ENCODE assay signal across 23 mouse cellular contexts in the genomic region with DNA sequence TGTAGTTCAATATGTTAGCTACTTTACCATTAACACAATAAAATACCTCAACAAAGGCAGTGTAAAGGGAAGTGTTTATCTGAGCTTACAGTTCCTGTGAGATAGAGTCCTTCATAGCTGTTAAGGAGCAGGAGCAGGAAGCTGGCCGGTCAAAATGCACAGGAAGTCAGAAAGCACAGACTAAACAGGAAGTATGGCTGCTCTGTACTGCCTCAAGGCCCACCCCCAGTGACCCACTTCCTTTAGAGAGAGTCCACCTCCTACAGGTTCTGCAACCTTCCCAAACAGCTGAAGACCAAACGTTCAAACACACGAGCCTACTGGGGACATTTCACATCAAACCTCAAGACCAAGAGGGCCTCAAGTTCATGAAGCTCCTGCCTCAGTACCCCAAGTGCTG. TPM values are rescaled to one million over a fixed set of nuclear protein-coding genes. Genes with fewer than 3 reads are reported as not detected.
DNase-seq lines count a peak whose midpoint lies in the region; ATAC-seq lines count a peak whose summit lies in the region.
"Had no signal": no experiment of that assay in that cellular context is flagged by ENCODE, and none has a peak within 500 bp of the region (broad histone marks: within the 10 kb centered on the region; RNA-seq: fewer than 3 reads in every experiment).

No protein-coding gene starts in this region.

- no peak overlapping the region for H3K27ac ChIP-seq in midbrain, embryonic 11.5 days (ENCODE audit: low read depth, low read length)
- no peak overlapping the region for H3K27ac ChIP-seq in midbrain, embryonic 13.5 days
- H3K27ac ChIP-seq in kidney, embryonic 14.5 days (ENCODE audit: low read depth, low read length), result no peak overlapping the region
- no peak overlapping the region for H3K27ac ChIP-seq in forebrain, embryonic 13.5 days
- H3K27ac ChIP-seq: embryonic facial prominence, embryonic 12.5 days; kidney, embryonic 15.5 days; liver, embryonic 13.5 days; midbrain, embryonic 15.5 days had no signal

- H3K4me2 ChIP-seq in midbrain, embryonic 11.5 days, result no peak overlapping the region
- no peak overlapping the region for H3K4me2 ChIP-seq in midbrain, embryonic 13.5 days (replicated peaks)
- no peak overlapping the region for H3K4me2 ChIP-seq in kidney, embryonic 14.5 days (replicated peaks; ENCODE audit: low read depth, low read length)
- H3K4me2 ChIP-seq in forebrain, embryonic 13.5 days, result no peak overlapping the region
- H3K4me2 ChIP-seq: embryonic facial prominence, embryonic 12.5 days; kidney, embryonic 15.5 days; liver, embryonic 13.5 days; midbrain, embryonic 15.5 days had no signal

- no peaks in the 10 kb centered on the region; the same call in 1 of the 2 replicates for H3K9me3 ChIP-seq in midbrain, embryonic 11.5 days (ENCODE audit: control insufficient read depth, low read length)
- no peaks in the 10 kb centered on the region for H3K9me3 ChIP-seq in midbrain, embryonic 13.5 days
- H3K9me3 ChIP-seq in kidney, embryonic 14.5 days (ENCODE audit: control insufficient read depth, low read length), result no peaks in the 10 kb centered on the region; the same call in 1 of the 2 replicates
- H3K9me3 ChIP-seq in forebrain, embryonic 13.5 days (replicated peaks), result no peaks in the 10 kb centered on the region
- H3K9me3 ChIP-seq: embryonic facial prominence, embryonic 12.5 days; kidney, embryonic 15.5 days; liver, embryonic 13.5 days; midbrain, embryonic 15.5 days had no signal

- WGBS in midbrain, embryonic 11.5 days, result 83% methylated on average over 3 of the region's 3 CpGs
- WGBS in midbrain, embryonic 13.5 days, result 90% methylated on average over 3 of the region's 3 CpGs
- 75% methylated on average over 3 of the region's 3 CpGs for WGBS in kidney, embryonic 14.5 days
- 91% methylated on average over 3 of the region's 3 CpGs for WGBS in forebrain, embryonic 13.5 days

- DNase-seq in midbrain, embryonic 11.5 days (ENCODE audit: low spot score, missing footprints), result peak; percentile 69
- peak; percentile 49 for DNase-seq in CD4-positive, CD25-positive, alpha-beta regulatory T cell, adult 2 months (ENCODE audit: low read depth, low spot score)
- DNase-seq in naive thymus-derived CD4-positive, alpha-beta T cell, adult 2 months (ENCODE audit: low read depth), result peak; percentile 31
- no peak for DNase-seq in embryo, embryonic 11 days
- DNase-seq: adrenal gland, adult 8-10 months; cerebellum, adult 18-20 months; cerebellum, postnatal 14 days; kidney, postnatal 4 days; liver, embryonic 13.5 days; lung, adult 2 months; lung, postnatal 14 days; right cerebral cortex, postnatal 4 days had no signal

- no peak for ATAC-seq in midbrain, embryonic 11.5 days (ENCODE audit: low FRiP score)
- no peak for ATAC-seq in midbrain, embryonic 13.5 days
- ATAC-seq in activated CD4-positive, CD25-positive, alpha-beta regulatory T cell, adult 4 months, result peak; percentile 93
- ATAC-seq in kidney, embryonic 14.5 days (ENCODE audit: low FRiP score, low TSS enrichment), result no peak
- no peak for ATAC-seq in forebrain, embryonic 13.5 days
- ATAC-seq: hindbrain, embryonic 16.5 days; intestine, postnatal 0 days; midbrain, embryonic 15.5 days; Patski had no signal

- no peaks in the 10 kb centered on the region for H3K4me1 ChIP-seq in midbrain, embryonic 11.5 days (ENCODE audit: control insufficient read depth, insufficient read depth, low read length)
- no peaks in the 10 kb centered on the region for H3K4me1 ChIP-seq in midbrain, embryonic 13.5 days (replicated peaks)
- H3K4me1 ChIP-seq in kidney, embryonic 14.5 days (ENCODE audit: control insufficient read depth, insufficient read depth, low read length), result no peaks in the 10 kb centered on the region
- H3K4me1 ChIP-seq in forebrain, embryonic 13.5 days, result no peaks in the 10 kb centered on the region
- H3K4me1 ChIP-seq: embryonic facial prominence, embryonic 12.5 days; kidney, embryonic 15.5 days; liver, embryonic 13.5 days; midbrain, embryonic 15.5 days had no signal

- no peak overlapping the region for H3K9ac ChIP-seq in midbrain, embryonic 11.5 days (ENCODE audit: low read length)
- no peak overlapping the region for H3K9ac ChIP-seq in midbrain, embryonic 13.5 days (replicated peaks)
- no peak overlapping the region for H3K9ac ChIP-seq in kidney, embryonic 14.5 days (ENCODE audit: low read depth, low read length)
- H3K9ac ChIP-seq in forebrain, embryonic 13.5 days, result no peak overlapping the region
- H3K9ac ChIP-seq: embryonic facial prominence, embryonic 12.5 days; kidney, embryonic 15.5 days; liver, embryonic 13.5 days; midbrain, embryonic 15.5 days had no signal

- H3K27me3 ChIP-seq in midbrain, embryonic 11.5 days (ENCODE audit: control insufficient read depth, insufficient read depth, low read length), result no peaks in the 10 kb centered on the region
- H3K27me3 ChIP-seq in midbrain, embryonic 13.5 days, result no peaks in the 10 kb centered on the region
- no peaks in the 10 kb centered on the region for H3K27me3 ChIP-seq in kidney, embryonic 14.5 days (ENCODE audit: control insufficient read depth, insufficient read depth, low read length)
- no peaks in the 10 kb centered on the region for H3K27me3 ChIP-seq in forebrain, embryonic 13.5 days
- H3K27me3 ChIP-seq: embryonic facial prominence, embryonic 12.5 days; kidney, embryonic 15.5 days; liver, embryonic 13.5 days; midbrain, embryonic 15.5 days; Patski had no signal

- H3K36me3 ChIP-seq in midbrain, embryonic 11.5 days (ENCODE audit: control insufficient read depth, insufficient read depth, low read length), result no peaks in the 10 kb centered on the region
- H3K36me3 ChIP-seq in midbrain, embryonic 13.5 days, result no peaks in the 10 kb centered on the region
- H3K36me3 ChIP-seq in kidney, embryonic 14.5 days (ENCODE audit: control insufficient read depth, insufficient read depth, low read length), result no peaks in the 10 kb centered on the region
- H3K36me3 ChIP-seq in forebrain, embryonic 13.5 days (ENCODE audit: poor library complexity, severe bottlenecking), result no peaks in the 10 kb centered on the region
- H3K36me3 ChIP-seq: embryonic facial prominence, embryonic 12.5 days; kidney, embryonic 15.5 days; liver, embryonic 13.5 days; midbrain, embryonic 15.5 days had no signal

- no peak overlapping the region for H3K4me3 ChIP-seq in midbrain, embryonic 11.5 days (ENCODE audit: low read depth, low read length)
- H3K4me3 ChIP-seq in midbrain, embryonic 13.5 days (replicated peaks), result no peak overlapping the region
- H3K4me3 ChIP-seq in kidney, embryonic 14.5 days (ENCODE audit: low read length), result no peak overlapping the region
- no peak overlapping the region for H3K4me3 ChIP-seq in forebrain, embryonic 13.5 days
- H3K4me3 ChIP-seq: embryonic facial prominence, embryonic 12.5 days; kidney, embryonic 15.5 days; liver, embryonic 13.5 days; midbrain, embryonic 15.5 days; myocyte had no signal

RNA-seq across cellular contexts. Expression of gene Rras2, which starts 28.3 kb away (rescaled TPM):
- 26.7 and 30.7 TPM in 2 replicates for polyA plus RNA-seq in midbrain, embryonic 11.5 days (2014; fragmentation: Nextera tagmentation; extraction: Ambion mirVana)
- polyA plus RNA-seq in midbrain, embryonic 13.5 days (2015; fragmentation: Nextera tagmentation; extraction: Ambion mirVana), result 18.6 and 21.6 TPM in 2 replicates
- 10 to 100 TPM in 1 of 2 experiments, 1 to 10 TPM in 1; 8.8 to 17.4 TPM for polyA plus RNA-seq in activated CD4-positive, CD25-positive, alpha-beta regulatory T cell, adult 4 months (2017; shearing (Covaris generic))
- polyA plus RNA-seq in kidney, embryonic 14.5 days (2014; fragmentation: Nextera tagmentation; extraction: Ambion mirVana), result 35.2 and 46.4 TPM in 2 replicates
- 18.9 and 20.3 TPM in 2 replicates for polyA plus RNA-seq in forebrain, embryonic 13.5 days (2015; fragmentation: Nextera tagmentation; extraction: Ambion mirVana)
